Mouse (Mus musculus) hematopoietic stem cell, adult 5-6 weeks (primary cell): ENCODE data around the gene Actr1b. TPM values are rescaled to one million over a fixed set of nuclear protein-coding genes. Genes with fewer than 3 reads are reported as not detected.

Source experiments
- ATAC-seq, 2 experiments: fragments of 125-278 bp in 1 of 2; replicated peaks in 1 of 2; 2 replicates each; pipeline ENCODE4 v1.8.0; 2016 to 2017; ENCODE audit warnings: inconsistent platforms in 2 of 2, mild to moderate bottlenecking in 2 of 2, moderate number of reproducible peaks in 2 of 2, low read depth in 1 of 2, moderate TSS enrichment in 1 of 2; ENCODE audit not compliant: low FRiP score in 2 of 2, poor library complexity in 2 of 2, severe bottlenecking in 2 of 2, insufficient read depth in 1 of 2, low TSS enrichment in 1 of 2
- total RNA-seq: library from RNA; stranded (forward); fragments of 172-1452, 232-1000 nt; gene quantifications from 2 replicates; pipeline ENCODE4 v1.2.3, GENCODE M21; 2017

The Actr1b gene
- total RNA-seq, 1 experiment from 2014 or later = 45.0 TPM

- peak; percentile 56 to 58 for ATAC-seq
These were observed 5.0 kb downstream of the Actr1b start for GRCm38 (mm10) chr1:36709055-36709853.

GRCm38 (mm10) chr1:36708626-36709025 is 5.6 kb downstream of the Actr1b start:
- ATAC-seq = no peak

GRCm38 (mm10) chr1:36707797-36708196 is 6.4 kb downstream of the Actr1b start:
- ATAC-seq = no peak

GRCm38 (mm10) chr1:36707166-36707565 is 7.1 kb downstream of the Actr1b start:
- no peak for ATAC-seq

- no peak for ATAC-seq
These were observed 17.2 kb downstream of the Actr1b start for GRCm38 (mm10) chr1:36697030-36697429.

GRCm38 (mm10) chr1:36696411-36696810 is 17.8 kb downstream of the Actr1b start:
- ATAC-seq = no peak

- no peak for ATAC-seq
These were observed 19.4 kb downstream of the Actr1b start for GRCm38 (mm10) chr1:36694871-36695270.

- peak; percentile 96 to 97 for ATAC-seq
These were observed 22.7 kb downstream of the Actr1b start, which contains the start of gene Cox5b for GRCm38 (mm10) chr1:36691271-36692155. TSS of gene Cox5b (plus strand) at chr1:36691449.

- no peak for ATAC-seq
These were observed 23.5 kb downstream of the Actr1b start for GRCm38 (mm10) chr1:36690671-36691235.

- peak; percentile 94 to 96 for ATAC-seq
These were observed 30.3 kb downstream of the Actr1b start for GRCm38 (mm10) chr1:36683810-36684467.

- ATAC-seq = no peak
These were observed 31.4 kb downstream of the Actr1b start, which contains the start of gene Fam178b for GRCm38 (mm10) chr1:36682620-36683355. TSS of gene Fam178b (minus strand) at chr1:36683183.

GRCm38 (mm10) chr1:36680893-36681292 is 33.3 kb downstream of the Actr1b start:
- ATAC-seq = no peak

- ATAC-seq = no peak
These were observed 39.3 kb downstream of the Actr1b start for GRCm38 (mm10) chr1:36674936-36675335.

GRCm38 (mm10) chr1:36672648-36673350 is 41.4 kb downstream of the Actr1b start:
- no peak for ATAC-seq

- ATAC-seq = no peak
These were observed 43.0 kb downstream of the Actr1b start for GRCm38 (mm10) chr1:36671260-36671659.

GRCm38 (mm10) chr1:36670256-36670655 is 44.0 kb downstream of the Actr1b start:
- ATAC-seq = no peak
